Mouse (Mus musculus): ENCODE measurements around the gene Vmn1r138.
"Not testable (repeated sequence)": the region's sequence is repeated elsewhere in the genome, so short reads cannot be mapped to it uniquely, and the experiment has no call there.

Vmn1r138 gene

GRCm38 (mm10) chr7:22028797-22029196 lies at the start of gene Vmn1r138:
Gene Vmn1r138 (minus strand): TSS chr7:22028897.
- in situ Hi-C loops (cut with MseI, MboI): not testable (repeated sequence)

- in situ Hi-C loops (cut with MseI, MboI): not testable (repeated sequence)
Measured at GRCm38 (mm10) chr7:22068757-22069156, 40.1 kb upstream of the Vmn1r138 start, which contains the start of gene Vmn1r139. Gene Vmn1r139 (plus strand): TSS chr7:22069057.

- in situ Hi-C loops (cut with MseI, MboI): not testable (repeated sequence)
Measured at GRCm38 (mm10) chr7:22056205-22056604, 27.5 kb upstream of the Vmn1r138 start, which contains the start of gene Gm6176. Gene Gm6176 (minus strand): TSS chr7:22056305.

GRCm38 (mm10) chr7:21994287-21994686 lies 34.4 kb downstream of the Vmn1r138 start, which contains the start of gene Vmn1r137:
Gene Vmn1r137 (plus strand): TSS chr7:21994587.
- in situ Hi-C loops (cut with MseI, MboI): not testable (repeated sequence)

All from mouse trophoblast stem cell (cell line).